Mouse (Mus musculus) bone marrow macrophage, adult 2 months (primary cell): Measurements from ENCODE around the gene Atp13a2.

Source experiments
- CTCF ChIP-seq: IDR thresholded peaks from 2 replicates; pipeline ENCODE4 v1.5.1; 2012; ENCODE audit warnings: low read depth, mild to moderate bottlenecking, low read length, moderate library complexity
- POLR2A ChIP-seq: IDR thresholded peaks from 2 replicates; pipeline ENCODE4 v1.6.1; 2012; ENCODE audit warnings: mild to moderate bottlenecking, low read depth, low read length, borderline replicate concordance

DNA sequence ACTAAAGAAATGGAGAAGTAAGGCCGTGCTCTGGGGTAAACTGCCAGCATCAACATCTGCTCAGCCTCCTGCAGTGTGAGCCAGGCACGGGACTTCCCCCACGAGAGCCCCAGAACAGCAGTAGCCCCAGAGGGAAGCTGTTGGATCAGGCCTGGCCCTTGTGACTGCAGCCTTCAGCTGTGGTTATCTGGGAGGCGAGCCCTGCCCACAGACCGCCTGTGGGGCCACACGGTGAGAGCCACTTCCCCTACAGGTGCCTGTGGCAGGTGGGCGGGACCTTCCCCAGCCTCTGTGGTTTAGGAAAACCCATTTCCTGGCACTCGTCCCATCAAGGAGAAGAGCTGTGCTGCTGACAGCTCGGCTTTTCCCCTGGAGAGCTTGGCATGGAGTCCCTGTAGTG lies 3.2 kb upstream of the Atp13a2 start:
- TF ChIP-seq POLR2A, result no peak
- TF ChIP-seq CTCF, result no peak
